Mouse (Mus musculus) liver, embryonic 14.5 days (tissue): ENCODE results near the gene Sox6.
A peak's percentile ranks its signal among the peaks of the same experiment; 100 is the strongest.

Experiments used
- CTCF ChIP-seq: IDR thresholded peaks from 2 replicates; pipeline ENCODE4 v1.5.1; 2016; ENCODE audit warnings: antibody characterized with exemption, low read depth, control low read depth
- EP300 ChIP-seq: IDR thresholded peaks from 2 replicates; pipeline ENCODE4 v1.6.1; 2016; ENCODE audit warnings: antibody characterized with exemption, low read depth

GRCm38 (mm10) chr7:115979813-115980512, 58.6 kb downstream of the Sox6 start:
- TF ChIP-seq CTCF (no peak), EP300 (peak; percentile 82)
